Mouse (Mus musculus) limb, embryonic 13.5 days (tissue): ENCODE measurements around the gene Dnah2. TPM values are rescaled to one million over a fixed set of nuclear protein-coding genes. Genes with fewer than 3 reads are reported as not detected.

Experiments
- ATAC-seq: fragments of 200-750 bp; cut with Nextera tagmentation; 2 replicates; pipeline ENCODE4 v1.8.0; 2017; ENCODE audit warnings: low read depth, moderate number of reproducible peaks, moderate TSS enrichment; ENCODE audit not compliant: low FRiP score
- H3K27ac ChIP-seq: fragments of 300-500 bp; sonication (generic); 2 replicates; pipeline ENCODE4 v1.5.1; 2015; ENCODE audit warnings: inconsistent platforms, mild to moderate bottlenecking, moderate library complexity
- H3K27me3 ChIP-seq: fragments of 300-500 bp; sonication (generic); 2 replicates; pipeline ENCODE4 v1.6.1; 2015; ENCODE audit warnings: mild to moderate bottlenecking, inconsistent platforms
- H3K36me3 ChIP-seq: fragments of 300-500 bp; sonication (generic); 2 replicates; pipeline ENCODE4 v1.6.1; 2015; ENCODE audit warnings: inconsistent platforms, mild to moderate bottlenecking, moderate library complexity
- H3K4me1 ChIP-seq: fragments of 300-500 bp; sonication (generic); 2 replicates; pipeline ENCODE4 v1.6.1; 2015; ENCODE audit warnings: inconsistent platforms
- H3K4me2 ChIP-seq: fragments of 300-500 bp; sonication (generic); replicated peaks from 2 replicates; pipeline ENCODE4 v1.6.1; 2015; ENCODE audit warnings: inconsistent platforms, mild to moderate bottlenecking, moderate library complexity
- H3K4me3 ChIP-seq: fragments of 300-500 bp; sonication (generic); 2 replicates; pipeline ENCODE4 v1.5.1; 2015; ENCODE audit warnings: moderate library complexity, mild to moderate bottlenecking, inconsistent platforms
- H3K9ac ChIP-seq: fragments of 300-500 bp; sonication (generic); 2 replicates; pipeline ENCODE4 v1.6.1; 2015; ENCODE audit warnings: mild to moderate bottlenecking, inconsistent platforms
- H3K9me3 ChIP-seq: fragments of 300-500 bp; sonication (generic); 2 replicates; pipeline ENCODE4 v1.6.1; 2016; ENCODE audit warnings: inconsistent platforms
- WGBS: fragments of 180-500 bp; shearing (Covaris S2); methylation state at CpG from one replicate; pipeline ENCODE4 v1.1.7; 2015; 5-methylcytosine and 5-hydroxymethylcytosine counted together
- microRNA-seq: library from miRNA; unstranded; fragments of <30 nt; microRNA quantifications from one replicate; pipeline ENCODE4, GENCODE M21; 2016
- polyA plus RNA-seq: library from polyadenylated mRNA; unstranded; fragments of >200 nt; fragmentation: Nextera tagmentation; extraction: Ambion mirVana; gene quantifications from 2 replicates; pipeline ENCODE4 v1.2.1, GENCODE M21; 2015

Gene Dnah2
- polyA plus RNA-seq, 1 experiment from 2014 or later = 2.4 TPM

GRCm38 (mm10) chr11:69381356-69381755 lies 167.6 kb downstream of the Dnah2 start:
- Histone ChIP-seq H3K9ac (no peak overlapping the region), H3K4me1 (0 out of 2 replicates have a peak, but pooled peaks cover 6% of the 10 kb centered on the region), H3K27ac (no peak overlapping the region), H3K9me3 (no peaks in the 10 kb centered on the region), H3K36me3 (peaks cover 33% of the 10 kb centered on the region), H3K27me3 (no peaks in the 10 kb centered on the region), H3K4me2 (no peak overlapping the region), H3K4me3 (no peak overlapping the region)
- WGBS = 82% methylated on average over 6 of the region's 6 CpGs
- ATAC-seq = no peak

- Histone ChIP-seq H3K4me3 (no peak overlapping the region), H3K4me1 (0 out of 2 replicates have a peak, but pooled peaks cover 6% of the 10 kb centered on the region), H3K9me3 (no peaks in the 10 kb centered on the region), H3K9ac (no peak overlapping the region), H3K27ac (no peak overlapping the region), H3K27me3 (no peaks in the 10 kb centered on the region), H3K4me2 (no peak overlapping the region), H3K36me3 (peaks cover 36% of the 10 kb centered on the region)
- ATAC-seq = no peak
- 83% methylated on average over 3 of the region's 3 CpGs for WGBS
Measured at GRCm38 (mm10) chr11:69379600-69379999, 169.3 kb downstream of the Dnah2 start.

- Histone ChIP-seq H3K9me3 (no peaks in the 10 kb centered on the region), H3K4me2 (no peak overlapping the region), H3K4me3 (no peak overlapping the region), H3K27me3 (no peaks in the 10 kb centered on the region), H3K9ac (no peak overlapping the region), H3K4me1 (0 out of 2 replicates have a peak, but pooled peaks cover 4% of the 10 kb centered on the region), H3K27ac (no peak overlapping the region), H3K36me3 (peaks cover 41% of the 10 kb centered on the region)
- ATAC-seq = no peak
- WGBS = 88% methylated on average over 3 of the region's 3 CpGs
Measured at GRCm38 (mm10) chr11:69377766-69378165, 171.1 kb downstream of the Dnah2 start.

- H3K27ac ChIP-seq = no peak overlapping the region
- H3K27me3 ChIP-seq = no peaks in the 10 kb centered on the region
- ATAC-seq = no peak
- peaks cover 47% of the 10 kb centered on the region for H3K36me3 ChIP-seq
- no peak overlapping the region for H3K4me3 ChIP-seq
- H3K4me1 ChIP-seq = peaks cover 20% of the 10 kb centered on the region
- WGBS = 87% methylated on average over 4 of the region's 4 CpGs
- H3K9ac ChIP-seq = no peak overlapping the region
- H3K9me3 ChIP-seq = no peaks in the 10 kb centered on the region
- no peak overlapping the region for H3K4me2 ChIP-seq
Measured at GRCm38 (mm10) chr11:69375646-69376045, 173.3 kb downstream of the Dnah2 start.

- Histone ChIP-seq H3K9ac (no peak overlapping the region), H3K4me1 (peaks cover 27% of the 10 kb centered on the region), H3K27ac (no peak overlapping the region), H3K4me2 (no peak overlapping the region), H3K36me3 (peaks cover 43% of the 10 kb centered on the region), H3K27me3 (no peaks in the 10 kb centered on the region), H3K9me3 (no peaks in the 10 kb centered on the region), H3K4me3 (no peak overlapping the region)
- 91% methylated on average over 16 of the region's 16 CpGs for whole genome bisulfite sequencing
- ATAC-seq = no peak
Measured at GRCm38 (mm10) chr11:69373223-69373965, 175.5 kb downstream of the Dnah2 start.

GRCm38 (mm10) chr11:69372780-69373170 lies 176.1 kb downstream of the Dnah2 start:
- H3K9ac ChIP-seq = no peak overlapping the region
- no peak for ATAC-seq
- no peaks in the 10 kb centered on the region for H3K27me3 ChIP-seq
- peaks cover 29% of the 10 kb centered on the region for H3K4me1 ChIP-seq
- H3K27ac ChIP-seq = 0 out of 2 replicates have a peak overlapping the region, but pooled peaks have one; percentile 61
- H3K4me2 ChIP-seq = no peak overlapping the region
- WGBS = 64% methylated on average over 3 of the region's 3 CpGs
- peaks cover 39% of the 10 kb centered on the region for H3K36me3 ChIP-seq
- no peak overlapping the region for H3K4me3 ChIP-seq
- H3K9me3 ChIP-seq = no peaks in the 10 kb centered on the region

- Histone ChIP-seq H3K4me1 (peaks cover 30% of the 10 kb centered on the region), H3K9me3 (no peaks in the 10 kb centered on the region), H3K36me3 (peaks cover 34% of the 10 kb centered on the region), H3K4me2 (peak overlapping the region; percentile 47), H3K9ac (peak overlapping the region; percentile 14; the same call in 1 of the 2 replicates), H3K27ac (peak overlapping the region; percentile 61; the same call in 1 of the 2 replicates), H3K4me3 (no peak overlapping the region), H3K27me3 (no peaks in the 10 kb centered on the region)
- no peak for ATAC-seq
- 58% methylated on average over 12 of the region's 12 CpGs for WGBS
Measured at GRCm38 (mm10) chr11:69372056-69372779, 176.7 kb downstream of the Dnah2 start.

GRCm38 (mm10) chr11:69371601-69372000 lies 177.3 kb downstream of the Dnah2 start:
- Histone ChIP-seq H3K9ac (peak overlapping the region; percentile 14; the same call in 1 of the 2 replicates), H3K4me2 (peak overlapping the region; percentile 47)
- ATAC-seq = no peak

GRCm38 (mm10) chr11:69370817-69371215 lies 178.1 kb downstream of the Dnah2 start:
- 37% methylated on average over 9 of the region's 9 CpGs for WGBS

More at GRCm38 (mm10) chr11:69371601-69372000, 177.3 kb downstream of the Dnah2 start:
- peaks cover 28% of the 10 kb centered on the region for H3K36me3 ChIP-seq
- 54% methylated on average over 12 of the region's 12 CpGs for WGBS
- H3K4me3 ChIP-seq = no peak overlapping the region
- peaks cover 30% of the 10 kb centered on the region for H3K4me1 ChIP-seq
- no peaks in the 10 kb centered on the region for H3K9me3 ChIP-seq
- peak overlapping the region; percentile 61; the same call in 1 of the 2 replicates for H3K27ac ChIP-seq
- H3K27me3 ChIP-seq = no peaks in the 10 kb centered on the region

More at GRCm38 (mm10) chr11:69370817-69371215, 178.1 kb downstream of the Dnah2 start:
- H3K4me3 ChIP-seq = peak overlapping the region; percentile 17; the same call in 1 of the 2 replicates
- ATAC-seq = no peak
- H3K9me3 ChIP-seq = no peaks in the 10 kb centered on the region
- H3K27ac ChIP-seq = peak overlapping the region; percentile 81
- peaks cover 34% of the 10 kb centered on the region for H3K4me1 ChIP-seq
- peaks cover 21% of the 10 kb centered on the region for H3K36me3 ChIP-seq
- peak overlapping the region; percentile 43 for H3K9ac ChIP-seq
- peak overlapping the region; percentile 47 for H3K4me2 ChIP-seq
- H3K27me3 ChIP-seq = no peaks in the 10 kb centered on the region

Small RNA genes within 50 kb of the gene (microRNA-seq; reads per million reads assigned to microRNA genes)
- gene Gm27493 = not detected

Other genes starting within 250 kb of the Dnah2 start
- gene Cntrob, start 225.3 kb downstream of the Dnah2 start, polyA plus RNA-seq = 25.3 and 26.4 TPM in 2 replicates
- gene Trappc1, start 225.1 kb downstream of the Dnah2 start, polyA plus RNA-seq = 153 and 162 TPM in 2 replicates
- 2.4 and 2.8 TPM in 2 replicates for gene Kcnab3, start 222.9 kb downstream of the Dnah2 start, polyA plus RNA-seq
- gene Rnf227, start 208.6 kb downstream of the Dnah2 start, polyA plus RNA-seq = 24.6 and 24.9 TPM in 2 replicates
- gene Chd3, start 179.7 kb downstream of the Dnah2 start, polyA plus RNA-seq = 117 and 119 TPM in 2 replicates
- gene Naa38, start 153.6 kb downstream of the Dnah2 start, polyA plus RNA-seq = 127 and 137 TPM in 2 replicates
- gene Cyb5d1, start 153.5 kb downstream of the Dnah2 start, polyA plus RNA-seq = 35.6 and 38.1 TPM in 2 replicates
- 24.0 and 25.6 TPM in 2 replicates for gene Tmem88, start 150.9 kb downstream of the Dnah2 start, polyA plus RNA-seq
- gene Kdm6b, start 135.4 kb downstream of the Dnah2 start, polyA plus RNA-seq = 47.3 and 49.3 TPM in 2 replicates
- 45.8 and 47.6 TPM in 2 replicates for gene Efnb3, start 11.1 kb upstream of the Dnah2 start, polyA plus RNA-seq
- 28.3 and 31.0 TPM in 2 replicates for gene Wrap53, start 31.1 kb upstream of the Dnah2 start, polyA plus RNA-seq
- gene Trp53, start 31.2 kb upstream of the Dnah2 start, polyA plus RNA-seq = 158 and 161 TPM in 2 replicates
- gene Atp1b2, start 56.8 kb upstream of the Dnah2 start, polyA plus RNA-seq = 5.7 and 6.0 TPM in 2 replicates
- gene Shbg, start 68.8 kb upstream of the Dnah2 start, polyA plus RNA-seq = 0.22 TPM in 1 of 2 replicates, not detected in the other
- 24.1 and 28.0 TPM in 2 replicates for gene Sat2, start 72.9 kb upstream of the Dnah2 start, polyA plus RNA-seq
- 37.3 and 38.0 TPM in 2 replicates for gene Fxr2, start 83.9 kb upstream of the Dnah2 start, polyA plus RNA-seq
- 0.57 and 0.69 TPM in 2 replicates for gene Sox15, start 106.2 kb upstream of the Dnah2 start, polyA plus RNA-seq
- 59.3 and 66.8 TPM in 2 replicates for gene Mpdu1, start 113.5 kb upstream of the Dnah2 start, polyA plus RNA-seq
- gene Cd68, start 117.0 kb upstream of the Dnah2 start, polyA plus RNA-seq = 12.0 and 14.8 TPM in 2 replicates
- gene Eif4a1, start 123.3 kb upstream of the Dnah2 start, polyA plus RNA-seq = 560 and 570 TPM in 2 replicates
- 123 and 125 TPM in 2 replicates for gene Senp3, start 133.0 kb upstream of the Dnah2 start, polyA plus RNA-seq
- gene Tnfsf13, start 136.7 kb upstream of the Dnah2 start, polyA plus RNA-seq = 0.33 TPM in 1 of 2 replicates, not detected in the other
- 5.9 and 8.0 TPM in 2 replicates for gene Tnfsf12, start 146.7 kb upstream of the Dnah2 start, polyA plus RNA-seq
- gene Tnfsfm13, start 147.0 kb upstream of the Dnah2 start, polyA plus RNA-seq = 3.7 and 4.4 TPM in 2 replicates
- gene Polr2a, start 209.5 kb upstream of the Dnah2 start, polyA plus RNA-seq = 27.2 and 28.5 TPM in 2 replicates
- gene Slc35g3, start 212.9 kb upstream of the Dnah2 start, polyA plus RNA-seq = not detected in 2 replicates
- gene Zbtb4, start 216.8 kb upstream of the Dnah2 start, polyA plus RNA-seq = 3.2 and 3.4 TPM in 2 replicates
- 23.6 and 27.7 TPM in 2 replicates for gene Chrnb1, start 246.8 kb upstream of the Dnah2 start, polyA plus RNA-seq